Mouse (Mus musculus) lung, postnatal 0 days (tissue): ENCODE measurements around the gene Vav3.

ENCODE experiments used
- CTCF ChIP-seq: IDR thresholded peaks from 2 replicates; pipeline ENCODE4 v1.5.1; 2016; ENCODE audit warnings: antibody characterized with exemption, mild to moderate bottlenecking
- EP300 ChIP-seq: IDR thresholded peaks from 2 replicates; pipeline ENCODE4 v1.6.1; 2016; ENCODE audit warnings: antibody characterized with exemption, mild to moderate bottlenecking, control low read depth

GRCm38 (mm10) chr3:109711751-109712150 is 371.3 kb downstream of the Vav3 start:
- no peak for TF ChIP-seq CTCF
- TF ChIP-seq EP300: no peak
